Mouse (Mus musculus) cortical plate, adult 2 months (tissue): ENCODE results near the gene Map7. TPM values are rescaled to one million over a fixed set of nuclear protein-coding genes. Genes with fewer than 3 reads are reported as not detected.

Experiments used
- H3K27ac ChIP-seq: fragments of 200-500 bp; 2 replicates; pipeline ENCODE4 v1.5.1; 2012; ENCODE audit warnings: low read length, control low read depth, inconsistent platforms; ENCODE audit not compliant: insufficient read depth
- H3K4me1 ChIP-seq: fragments of 200-500 bp; 2 replicates; pipeline ENCODE4 v1.6.1; 2011; ENCODE audit warnings: low read length; ENCODE audit not compliant: control insufficient read depth, insufficient read depth
- H3K4me3 ChIP-seq: fragments of 200-500 bp; 2 replicates; pipeline ENCODE4 v1.5.1; 2011; ENCODE audit warnings: mild to moderate bottlenecking, low read length, control low read depth; ENCODE audit not compliant: insufficient read depth
- CTCF ChIP-seq: fragments of 200-500 bp; IDR thresholded peaks from 2 replicates; pipeline ENCODE4 v1.5.1; 2011; ENCODE audit warnings: mild to moderate bottlenecking, control low read depth, low read length; ENCODE audit not compliant: insufficient read depth; ENCODE audit errors: extremely low read depth
- POLR2A ChIP-seq: fragments of 200-500 bp; IDR thresholded peaks from 2 replicates; pipeline ENCODE4 v1.6.1; 2011; ENCODE audit warnings: mild to moderate bottlenecking, low read length, control low read depth; ENCODE audit not compliant: insufficient read depth; ENCODE audit errors: extremely low read depth
- polyA plus RNA-seq: library from polyadenylated mRNA; depleted of rRNA; stranded (reverse); fragments of >200 nt; gene quantifications from 2 replicates; pipeline ENCODE4 v1.2.3, GENCODE M21; 2012

The Map7 gene
- polyA plus RNA-seq, 1 experiment = 91.4 TPM

DNA sequence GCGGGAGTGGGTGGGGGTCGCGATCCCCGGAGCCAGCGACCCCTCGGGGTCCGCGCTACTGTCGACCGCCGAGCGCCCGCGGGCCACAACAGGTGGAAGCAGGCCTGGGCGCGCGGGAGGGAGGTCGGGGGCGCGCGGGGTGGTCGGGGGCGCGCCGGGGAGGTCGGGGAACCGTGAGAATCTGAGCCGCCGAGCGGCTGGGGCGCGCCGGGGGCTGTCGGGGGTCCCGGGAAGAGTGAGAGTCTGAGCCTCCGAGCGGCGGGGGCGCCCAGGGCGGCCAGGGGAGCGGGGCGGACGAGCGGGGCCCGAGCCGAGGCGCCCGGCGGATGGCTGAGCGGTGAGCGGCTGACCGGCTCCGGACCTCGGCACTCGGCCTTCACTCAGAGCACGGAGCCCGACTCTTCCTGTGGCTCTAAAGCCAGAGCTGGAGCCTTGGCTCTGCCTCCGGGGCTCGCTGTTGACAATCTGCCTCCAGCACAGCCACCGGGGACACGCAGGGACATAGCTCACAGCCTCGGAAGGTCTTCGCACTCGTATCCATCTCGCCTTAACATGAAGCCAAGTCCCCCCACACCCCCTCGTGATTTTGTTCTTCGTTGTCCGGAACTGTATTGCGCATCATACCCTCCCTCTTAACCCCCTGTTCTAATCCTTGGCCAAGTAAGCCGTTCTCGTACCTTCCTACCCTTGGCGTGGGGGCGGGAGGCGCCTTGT lies 1.0 kb downstream of the Map7 start:
- peak overlapping the region; percentile 62 for H3K27ac ChIP-seq
- TF ChIP-seq POLR2A (0 out of 2 replicates have a peak, but pooled peaks have one; percentile 21), CTCF (no peak)
- H3K4me1 ChIP-seq = peaks cover 2% of the 10 kb centered on the region; the same call in 1 of the 2 replicates
- H3K4me3 ChIP-seq = peak overlapping the region; percentile 78

- TF ChIP-seq POLR2A (no peak), CTCF (no peak)
- H3K4me3 ChIP-seq = peak overlapping the region; percentile 78
- peaks cover 4% of the 10 kb centered on the region for H3K4me1 ChIP-seq
- no peak overlapping the region for H3K27ac ChIP-seq
Observed at GRCm38 (mm10) chr10:20149835-20150355, 1.6 kb downstream of the Map7 start.

DNA sequence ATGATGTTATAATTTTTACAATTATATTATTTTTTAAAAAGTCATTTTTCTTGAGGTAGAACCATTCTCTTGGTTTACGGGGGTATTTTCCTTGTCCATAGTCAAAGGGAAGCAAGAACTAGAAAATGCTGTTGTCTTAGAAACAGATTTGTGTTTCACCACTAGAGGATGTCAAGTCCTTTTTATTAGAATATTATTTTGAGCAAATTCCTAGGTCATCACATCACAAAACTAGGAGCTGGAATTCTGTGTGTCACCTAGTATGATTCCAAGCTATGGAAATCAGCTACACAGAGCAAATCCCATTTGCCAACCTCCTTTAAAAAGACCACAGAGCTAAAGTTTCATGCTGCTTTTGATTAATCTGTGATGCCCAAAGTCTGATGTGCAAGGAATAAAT lies 3.9 kb downstream of the Map7 start:
- Histone ChIP-seq H3K4me3 (no peak overlapping the region), H3K4me1 (peaks cover 8% of the 10 kb centered on the region), H3K27ac (no peak overlapping the region)
- TF ChIP-seq CTCF = no peak
- TF ChIP-seq POLR2A = no peak

GRCm38 (mm10) chr10:20153507-20153906 lies 5.2 kb downstream of the Map7 start:
- no peak overlapping the region for H3K4me3 ChIP-seq
- peaks cover 6% of the 10 kb centered on the region for H3K4me1 ChIP-seq
- TF ChIP-seq CTCF (no peak), POLR2A (no peak)
- H3K27ac ChIP-seq = no peak overlapping the region

- TF ChIP-seq POLR2A (no peak), CTCF (no peak)
- 0 out of 2 replicates have a peak overlapping the region, but pooled peaks have one; percentile 18 for H3K27ac ChIP-seq
- H3K4me1 ChIP-seq = peaks cover 6% of the 10 kb centered on the region
- H3K4me3 ChIP-seq = no peak overlapping the region
Observed at GRCm38 (mm10) chr10:20155401-20155800, 7.1 kb downstream of the Map7 start.

DNA sequence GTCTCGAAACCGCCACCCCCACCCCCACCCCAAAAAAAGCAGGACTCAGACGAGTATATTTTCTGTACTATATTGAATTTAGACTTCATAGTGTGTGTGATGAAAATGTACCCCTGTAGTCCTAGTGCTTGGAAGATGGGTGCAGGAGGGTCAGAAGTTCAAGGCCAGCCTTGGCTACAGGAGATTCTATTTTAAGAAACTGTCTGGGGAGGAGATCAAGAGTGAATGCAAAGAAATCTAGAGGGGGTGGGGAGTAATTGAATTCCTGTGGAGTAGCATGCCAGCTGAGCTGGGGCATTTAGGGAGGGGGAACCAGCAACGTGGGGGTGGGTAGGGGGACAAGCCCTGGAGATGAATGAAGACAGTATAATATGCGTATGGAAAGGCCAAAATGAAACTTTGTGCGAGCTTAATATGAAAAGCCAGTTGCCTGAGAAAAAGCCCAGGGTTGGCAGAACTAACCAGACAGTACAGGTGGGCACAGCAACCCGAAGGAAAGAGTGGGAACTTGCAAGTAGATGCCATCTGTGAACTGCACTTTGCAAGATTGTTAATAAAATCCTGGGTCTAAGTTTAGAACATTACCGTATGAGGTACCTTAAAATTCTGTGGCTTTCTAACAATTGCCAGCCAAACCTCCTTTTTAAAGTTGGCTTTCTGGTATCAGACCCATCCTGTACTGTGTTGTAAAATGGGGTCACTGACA lies 8.9 kb downstream of the Map7 start:
- no peak overlapping the region for H3K27ac ChIP-seq
- H3K4me3 ChIP-seq = no peak overlapping the region
- TF ChIP-seq CTCF = no peak
- TF ChIP-seq POLR2A = no peak
- H3K4me1 ChIP-seq = peaks cover 6% of the 10 kb centered on the region

DNA sequence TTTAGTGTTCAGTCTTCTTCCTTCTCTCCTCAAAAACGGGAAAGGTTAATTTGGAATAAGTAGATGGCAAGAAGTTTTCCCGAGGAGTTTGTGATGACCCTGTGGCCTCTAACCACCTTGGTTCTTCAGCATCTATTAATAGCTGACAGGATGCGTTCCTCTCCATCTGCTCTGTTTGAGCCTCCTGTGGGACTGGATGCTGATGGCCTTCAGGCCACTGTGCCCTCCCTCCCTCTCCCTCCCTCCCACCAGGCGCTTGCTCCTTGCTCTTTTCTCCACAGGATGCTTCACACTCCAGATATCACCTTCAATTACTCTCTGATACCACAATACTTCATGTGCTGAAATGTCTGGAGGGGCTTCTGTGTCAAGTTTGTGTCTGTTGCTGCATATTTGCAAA lies 10.5 kb downstream of the Map7 start:
- peaks cover 6% of the 10 kb centered on the region for H3K4me1 ChIP-seq

GRCm38 (mm10) chr10:20159308-20159707 lies 11.0 kb downstream of the Map7 start:
- Histone ChIP-seq H3K27ac (no peak overlapping the region), H3K4me3 (no peak overlapping the region), H3K4me1 (peaks cover 6% of the 10 kb centered on the region)
- TF ChIP-seq CTCF (no peak), POLR2A (no peak)

More for the DNA sequence above, 10.5 kb downstream of the Map7 start:
- TF ChIP-seq POLR2A (no peak), CTCF (no peak)
- no peak overlapping the region for H3K4me3 ChIP-seq
- no peak overlapping the region for H3K27ac ChIP-seq

- peaks cover 4% of the 10 kb centered on the region; the same call in 1 of the 2 replicates for H3K4me1 ChIP-seq
- TF ChIP-seq POLR2A = no peak
- no peak for TF ChIP-seq CTCF
- H3K27ac ChIP-seq = no peak overlapping the region
- H3K4me3 ChIP-seq = no peak overlapping the region
Observed at GRCm38 (mm10) chr10:20160914-20161313, 12.6 kb downstream of the Map7 start.

GRCm38 (mm10) chr10:20164810-20165209 lies 16.5 kb downstream of the Map7 start:
- no peak overlapping the region for H3K4me3 ChIP-seq
- 0 out of 2 replicates have a peak, but pooled peaks cover 2% of the 10 kb centered on the region for H3K4me1 ChIP-seq
- no peak for TF ChIP-seq POLR2A
- TF ChIP-seq CTCF = no peak
- no peak overlapping the region for H3K27ac ChIP-seq
